Mouse (Mus musculus): ENCODE data around the gene Lce1b.

- TF ChIP-seq MYOG (IDR thresholded peaks at IDR 0.05; ENCODE audit: control insufficient read depth in 1 of 3, insufficient read depth in 1 of 3, insufficient read length in 2 of 3, low read depth in 2 of 3) (no peak), E2F4 (IDR thresholded peaks at IDR 0.05; ENCODE audit: insufficient read depth) (no peak), POLR2A (IDR thresholded peaks at IDR 0.05; ENCODE audit: insufficient read length, low read depth) (no peak), MAX (IDR thresholded peaks at IDR 0.05; ENCODE audit: low read depth) (no peak)
Measured at GRCm38 (mm10) chr3:92694613-92695012, 37.9 kb upstream of the Lce1b start.
